Mouse (Mus musculus) gonadal fat pad, adult 2 months (tissue): ENCODE measurements around the gene Ep300. TPM values are rescaled to one million over a fixed set of nuclear protein-coding genes. Genes with fewer than 3 reads are reported as not detected.
"Not testable (repeated sequence)": the region's sequence is repeated elsewhere in the genome, so short reads cannot be mapped to it uniquely, and the experiment has no call there.

ENCODE experiments used
- DNase-seq: peaks from one replicate; pipeline ENCODE4 v3.0.0-alpha.2; 2012; ENCODE audit warnings: low read depth
- polyA plus RNA-seq: library from polyadenylated mRNA; depleted of rRNA; stranded (reverse); fragments of >200 nt; gene quantifications from 2 replicates; pipeline ENCODE4 v1.2.3, GENCODE M21; 2012; rRNA removed

Gene Ep300
- polyA plus RNA-seq, 1 experiment = 24.6 TPM

- DNase-seq = no peak
These were observed 115.5 kb downstream of the Ep300 start for GRCm38 (mm10) chr15:81700601-81701000.

- not testable (repeated sequence) for DNase-seq
These were observed 116.2 kb downstream of the Ep300 start for GRCm38 (mm10) chr15:81701350-81701749.

Other genes with a start within 250 kb of the Ep300 start
- 44.5 and 47.5 TPM in 2 replicates for gene Slc25a17, start 224.5 kb upstream of the Ep300 start, polyA plus RNA-seq
- 34.2 and 44.4 TPM in 2 replicates for gene St13, start 185.3 kb upstream of the Ep300 start, polyA plus RNA-seq
- 9.5 and 13.3 TPM in 2 replicates for gene Xpnpep3, start 185.2 kb upstream of the Ep300 start, polyA plus RNA-seq
- 0.22 and 0.60 TPM in 2 replicates for gene Dnajb7, start 177.1 kb upstream of the Ep300 start, polyA plus RNA-seq
- 62.3 and 68.8 TPM in 2 replicates for gene Rbx1, start 119.1 kb upstream of the Ep300 start, polyA plus RNA-seq
- 15.9 and 16.5 TPM in 2 replicates for gene L3mbtl2, start 78.5 kb downstream of the Ep300 start, polyA plus RNA-seq
- gene Chadl, start 111.9 kb downstream of the Ep300 start, polyA plus RNA-seq = 2.1 and 3.4 TPM in 2 replicates
- gene Zc3h7b, start 159.7 kb downstream of the Ep300 start, polyA plus RNA-seq = 30.6 and 38.2 TPM in 2 replicates
- 30.1 and 30.4 TPM in 2 replicates for gene Rangap1, start 160.2 kb downstream of the Ep300 start, polyA plus RNA-seq
- gene Tef, start 217.1 kb downstream of the Ep300 start, polyA plus RNA-seq = 60.0 and 63.8 TPM in 2 replicates